Mouse (Mus musculus) central nervous system, embryonic 11.5 days (tissue): ENCODE data around the gene Olfr1198. TPM values are rescaled to one million over a fixed set of nuclear protein-coding genes. Genes with fewer than 3 reads are reported as not detected.

Experiments used
- polyA plus RNA-seq: library from polyadenylated mRNA; depleted of rRNA; stranded (reverse); fragments of >200 nt; gene quantifications from 2 replicates; pipeline ENCODE4 v1.2.3, GENCODE M21; 2012; rRNA removed

Olfr1198 gene
- not detected in 2 replicates for polyA plus RNA-seq

GRCm38 (mm10) chr2:88751270-88751669 lies at the start of gene Olfr1198:
TSS of gene Olfr1198 (minus strand) at chr2:88751370.

DNA sequence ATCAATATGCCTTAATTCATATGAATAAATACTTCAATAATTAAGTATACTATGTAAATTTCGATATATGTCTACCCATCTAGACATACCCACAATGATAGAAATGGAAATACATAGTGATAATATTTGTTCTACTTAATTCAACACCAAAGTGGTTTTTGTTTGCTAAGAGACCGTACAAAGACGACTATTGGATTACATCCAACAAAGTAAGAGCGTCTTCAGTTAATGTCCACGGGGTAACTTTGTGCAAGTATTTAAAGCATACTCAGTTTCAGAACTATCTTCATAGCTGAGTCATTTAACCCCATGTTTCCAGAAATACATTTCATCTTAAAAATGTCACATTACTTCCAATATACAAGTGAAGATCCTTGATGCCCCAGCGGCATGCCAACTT lies 41.6 kb upstream of the Olfr1198 start, which contains the start of gene Olfr1201:
Gene Olfr1201, plus strand, starts transcription at position 301 of the 400 bp plus-strand sequence.

GRCm38 (mm10) chr2:88770388-88770787 lies 19.2 kb upstream of the Olfr1198 start, which contains the start of gene Olfr1200:
TSS of gene Olfr1200 (minus strand) at chr2:88770488.

GRCm38 (mm10) chr2:88760369-88760768 lies 9.2 kb upstream of the Olfr1198 start, which contains the start of gene Olfr1199:
TSS of gene Olfr1199 (minus strand) at chr2:88760469.

DNA sequence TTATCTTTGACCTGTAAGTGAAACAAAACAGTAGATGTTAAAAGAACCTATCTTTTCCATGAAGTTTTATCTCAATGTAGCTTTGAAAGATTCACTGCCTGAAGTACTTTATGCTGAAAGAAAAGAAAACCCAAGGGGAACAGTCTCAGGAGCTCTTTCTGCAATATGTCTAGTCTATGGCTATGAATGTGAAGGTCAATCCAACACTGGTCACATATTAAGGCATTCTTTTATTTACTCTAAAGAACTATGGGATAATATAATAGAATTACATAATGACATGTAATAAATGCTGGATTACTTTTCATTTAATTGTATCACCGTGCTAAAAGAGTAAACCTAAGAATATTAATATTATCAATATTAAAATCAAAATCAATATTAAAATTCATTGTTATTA lies 18.9 kb downstream of the Olfr1198 start, which contains the start of gene Olfr1197:
Gene Olfr1197, minus strand, starts transcription at position 101 of the 400 bp plus-strand sequence.

DNA sequence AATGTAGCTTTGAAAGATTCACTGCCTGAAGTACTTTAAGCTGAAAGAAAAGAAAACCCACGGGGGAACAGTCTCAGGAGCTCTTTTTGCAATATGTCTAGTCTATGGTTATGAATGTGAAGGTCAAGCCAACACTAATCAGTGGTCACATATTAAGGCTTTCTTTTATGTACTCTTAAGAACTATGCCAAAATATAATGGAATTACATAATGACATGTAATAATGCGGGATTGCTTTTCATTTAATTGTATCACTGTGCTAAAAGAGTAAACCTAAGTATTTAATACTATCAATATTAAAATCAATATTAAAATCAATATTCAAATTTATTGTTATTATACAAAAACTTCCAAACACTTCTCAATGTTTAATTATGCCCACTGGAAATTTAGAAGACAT lies 46.7 kb downstream of the Olfr1198 start, which contains the start of gene Olfr1196:
Gene Olfr1196, minus strand, starts transcription at position 101 of the 400 bp plus-strand sequence.

Other genes starting within 250 kb of the Olfr1198 start
- not detected in 2 replicates for gene Olfr1186, start 232.8 kb downstream of the Olfr1198 start, polyA plus RNA-seq
- not detected in 2 replicates for gene Olfr1188, start 194.4 kb downstream of the Olfr1198 start, polyA plus RNA-seq
- gene Olfr1189, start 164.9 kb downstream of the Olfr1198 start, polyA plus RNA-seq, result not detected in 2 replicates
- not detected in 2 replicates for gene Olfr1191-ps1, start 110.8 kb downstream of the Olfr1198 start, polyA plus RNA-seq
- gene Olfr1192-ps1, start 102.9 kb downstream of the Olfr1198 start, polyA plus RNA-seq, result not detected in 2 replicates
- not detected in 2 replicates for gene Olfr1193, start 75.7 kb downstream of the Olfr1198 start, polyA plus RNA-seq
- not detected in 2 replicates for gene Olfr1195, start 62.2 kb downstream of the Olfr1198 start, polyA plus RNA-seq
- gene Olfr1196, start 46.8 kb downstream of the Olfr1198 start, polyA plus RNA-seq, result not detected in 2 replicates
- not detected in 2 replicates for gene Olfr1197, start 19.0 kb downstream of the Olfr1198 start, polyA plus RNA-seq
- gene Olfr1199, start 9.1 kb upstream of the Olfr1198 start, polyA plus RNA-seq, result not detected in 2 replicates
- not detected in 2 replicates for gene Olfr1200, start 19.1 kb upstream of the Olfr1198 start, polyA plus RNA-seq
- not detected in 2 replicates for gene Olfr1201, start 41.7 kb upstream of the Olfr1198 start, polyA plus RNA-seq
- gene Olfr1202, start 63.1 kb upstream of the Olfr1198 start, polyA plus RNA-seq, result not detected in 2 replicates
- not detected in 2 replicates for gene Olfr1205, start 78.4 kb upstream of the Olfr1198 start, polyA plus RNA-seq
- not detected in 2 replicates for gene Olfr1204, start 97.9 kb upstream of the Olfr1198 start, polyA plus RNA-seq
- gene Olfr1206, start 111.9 kb upstream of the Olfr1198 start, polyA plus RNA-seq, result not detected in 2 replicates
- gene Olfr1208, start 150.9 kb upstream of the Olfr1198 start, polyA plus RNA-seq, result not detected in 2 replicates
- not detected in 2 replicates for gene Olfr1209, start 163.8 kb upstream of the Olfr1198 start, polyA plus RNA-seq
- gene Olfr1211, start 186.7 kb upstream of the Olfr1198 start, polyA plus RNA-seq, result not detected in 2 replicates
- gene Olfr1212, start 202.6 kb upstream of the Olfr1198 start, polyA plus RNA-seq, result not detected in 2 replicates
- gene Gm13762, start 228.9 kb upstream of the Olfr1198 start, polyA plus RNA-seq, result not detected in 2 replicates
- gene Olfr1214, start 241.3 kb upstream of the Olfr1198 start, polyA plus RNA-seq, result not detected in 2 replicates